Mouse (Mus musculus) central nervous system, embryonic 11.5 days (tissue): Measurements from ENCODE around the gene Gmnc. TPM values are rescaled to one million over a fixed set of nuclear protein-coding genes. Genes with fewer than 3 reads are reported as not detected.

Experiments
- polyA plus RNA-seq: library from polyadenylated mRNA; depleted of rRNA; stranded (reverse); fragments of >200 nt; gene quantifications from 2 replicates; pipeline ENCODE4 v1.2.3, GENCODE M21; 2012; rRNA removed

The Gmnc gene
- polyA plus RNA-seq, result 3.4 and 3.8 TPM in 2 replicates

DNA sequence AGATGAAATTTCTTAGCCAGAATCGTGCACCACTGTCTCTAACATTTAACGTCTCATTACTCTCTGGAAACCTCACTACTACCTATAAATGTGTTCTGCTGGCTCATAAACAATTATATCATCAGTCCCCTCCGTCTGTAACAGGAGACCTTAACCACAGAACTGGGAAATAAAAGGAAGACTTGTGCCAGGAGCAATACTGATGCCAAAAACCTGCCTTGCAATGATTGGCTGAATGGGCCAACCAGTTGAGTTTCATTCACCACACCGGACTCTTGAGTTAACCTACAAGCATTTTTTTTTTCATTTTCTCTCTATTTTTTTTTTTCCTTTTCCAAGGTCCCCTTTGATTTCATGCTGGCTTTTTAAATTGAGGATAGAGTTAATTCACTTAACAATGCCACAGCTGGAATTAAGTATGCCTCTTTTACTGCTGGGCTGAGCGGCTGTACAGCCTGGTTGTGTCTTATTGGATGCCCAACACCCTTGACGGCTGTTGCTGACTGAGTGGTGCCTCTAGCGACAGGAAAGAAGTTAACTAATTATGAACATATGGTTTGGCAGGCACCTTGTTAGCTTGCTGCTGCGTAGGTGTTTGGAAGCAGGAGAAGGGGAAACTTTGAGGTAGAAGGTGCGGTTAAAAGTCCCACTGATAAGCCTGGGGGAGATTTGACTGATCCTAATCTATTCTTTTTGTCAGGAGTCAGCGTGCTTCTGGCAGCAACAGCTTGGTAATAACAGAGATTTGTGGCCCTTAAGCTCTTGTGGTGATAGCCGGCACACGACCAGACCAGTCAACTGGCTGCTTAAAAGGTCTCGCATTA, at the start of gene Gmnc:
Gene Gmnc, minus strand, starts transcription at position 176 of the 824 bp plus-strand sequence.

